ENCODE assay signal across 18 mouse cellular contexts in genomic region chr1:164959787-164960385, GRCm38 (mm10). TPM values are rescaled to one million over a fixed set of nuclear protein-coding genes. Genes with fewer than 3 reads are reported as not detected.
DNase-seq lines count a peak whose midpoint lies in the region; ATAC-seq and TF ChIP-seq lines count a peak whose summit lies in the region.
"Had no signal": no experiment of that assay in that cellular context is flagged by ENCODE, and none has a peak within 500 bp of the region (broad histone marks: within the 10 kb centered on the region; RNA-seq: fewer than 3 reads in every experiment).

No protein-coding gene starts in this region.

- H3K36me3 ChIP-seq in testis, adult 2 months (ENCODE audit: control insufficient read depth, insufficient read depth, low read length), result no peaks in the 10 kb centered on the region
- no peaks in the 10 kb centered on the region for H3K36me3 ChIP-seq in stomach, postnatal 0 days (ENCODE audit: control insufficient read depth, insufficient read depth, low read length)
- H3K36me3 ChIP-seq: embryonic facial prominence, embryonic 10.5 days; forebrain, embryonic 12.5 days; neural tube, embryonic 12.5 days had no signal

- DNase-seq in testis, postnatal 10 days (ENCODE audit: low spot score), result no peak
- peak; percentile 30 for DNase-seq in c-Kit-positive CD71-negative TER-119-negative erythroid progenitor cells, embryonic 14.5 days (ENCODE audit: low read depth)
- peak; percentile 63 to 79 for DNase-seq in natural killer cell, adult 2 months (ENCODE audit: low spot score in 2 of 2)
- DNase-seq in frontal cortex, adult 2 months (ENCODE audit: extremely low spot score in 1 of 2, low spot score in 1 of 2), result no peak
- no peak for DNase-seq in stomach, postnatal 0 days (ENCODE audit: low spot score)
- DNase-seq: adrenal gland, postnatal 10 days; cerebellum, adult 11-12 months; gastrocnemius, postnatal 36 days; heart, postnatal 36 days; kidney, adult 2 months; layer of hippocampus, adult 9-11 months; right cerebral cortex, postnatal 4 days had no signal

- 0 out of 2 replicates have a peak overlapping the region, but pooled peaks have one; percentile 21 for H3K27ac ChIP-seq in testis, adult 2 months (ENCODE audit: control insufficient read depth, insufficient read depth, low read depth, low read length)
- no peak overlapping the region for H3K27ac ChIP-seq in stomach, postnatal 0 days (replicated peaks)
- H3K27ac ChIP-seq: embryonic facial prominence, embryonic 10.5 days; forebrain, embryonic 12.5 days; neural tube, embryonic 12.5 days had no signal

- H3K4me3 ChIP-seq in testis, adult 2 months (ENCODE audit: control insufficient read depth, low read depth, low read length), result peak overlapping the region; percentile 86
- H3K4me3 ChIP-seq in stomach, postnatal 0 days (ENCODE audit: low read depth, low read length), result no peak overlapping the region
- H3K4me3 ChIP-seq: embryonic facial prominence, embryonic 10.5 days; forebrain, embryonic 12.5 days; neural tube, embryonic 12.5 days had no signal

- no peak for TF ChIP-seq POLR2A in testis, adult 2 months (IDR thresholded peaks at IDR 0.05; ENCODE audit: control insufficient read depth, low read depth, low read length)

- H3K9me3 ChIP-seq in stomach, postnatal 0 days (ENCODE audit: control insufficient read depth, low read length), result no peaks in the 10 kb centered on the region
- H3K9me3 ChIP-seq: embryonic facial prominence, embryonic 10.5 days; forebrain, embryonic 12.5 days; neural tube, embryonic 12.5 days had no signal

- no peak overlapping the region for H3K9ac ChIP-seq in stomach, postnatal 0 days (ENCODE audit: low read length)
- H3K9ac ChIP-seq: forebrain, embryonic 12.5 days; neural tube, embryonic 12.5 days had no signal

- 52% methylated on average over 11 of the region's 11 CpGs for WGBS in stomach, postnatal 0 days

- no peaks in the 10 kb centered on the region for H3K27me3 ChIP-seq in testis, adult 2 months (ENCODE audit: control insufficient read depth, insufficient read depth, low read length)
- no peaks in the 10 kb centered on the region for H3K27me3 ChIP-seq in stomach, postnatal 0 days (ENCODE audit: control insufficient read depth, insufficient read depth, low read length)
- H3K27me3 ChIP-seq: forebrain, embryonic 12.5 days; neural tube, embryonic 12.5 days had no signal

- TF ChIP-seq EP300 in stomach, postnatal 0 days (optimal IDR thresholded peaks at IDR 0.05), result no peak

- H3K4me2 ChIP-seq in stomach, postnatal 0 days (replicated peaks; ENCODE audit: low read depth), result no peak overlapping the region
- H3K4me2 ChIP-seq: forebrain, embryonic 12.5 days; neural tube, embryonic 12.5 days had no signal

- TF ChIP-seq CTCF in testis, adult 2 months (IDR thresholded peaks at IDR 0.05; ENCODE audit: control insufficient read depth, insufficient read depth, insufficient replicate concordance, low read depth, low read length), result no peak
- TF ChIP-seq CTCF in stomach, postnatal 0 days (IDR thresholded peaks at IDR 0.05; ENCODE audit: low read depth), result no peak

- no peak for ATAC-seq in stomach, postnatal 0 days (ENCODE audit: low FRiP score, low TSS enrichment)
- no peak for ATAC-seq in erythroblast, adult 5-6 weeks (replicated peaks; ENCODE audit: low FRiP score, poor library complexity, severe bottlenecking)

- no peaks in the 10 kb centered on the region for H3K4me1 ChIP-seq in testis, adult 2 months (ENCODE audit: control insufficient read depth, insufficient read depth, low read length)
- H3K4me1 ChIP-seq in stomach, postnatal 0 days (replicated peaks; ENCODE audit: control insufficient read depth, insufficient read depth), result no peaks in the 10 kb centered on the region
- H3K4me1 ChIP-seq: embryonic facial prominence, embryonic 10.5 days; neural tube, embryonic 12.5 days had no signal

RNA-seq across cellular contexts. Expression of gene Xcl1, which starts 24.6 kb away (rescaled TPM):
- polyA plus RNA-seq in testis, adult 2 months (2012; rRNA removed), result 0.43 and 0.69 TPM in 2 replicates
- polyA plus RNA-seq in frontal cortex, adult 2 months (2012; rRNA removed), result not detected in 2 replicates
- 0.33 TPM in 1 of 2 replicates, not detected in the other for polyA plus RNA-seq in stomach, postnatal 0 days (2015; fragmentation: Nextera tagmentation; extraction: Ambion mirVana)
- total RNA-seq in erythroblast, adult 5-6 weeks (2015; ENCODE audit: low replicate concordance), result 5.2 TPM in 1 of 2 replicates, not detected in the other
- 0.98 and 2.8 TPM in 2 replicates for total RNA-seq in erythroblast, adult 5-6 weeks (2017; ENCODE audit: low replicate concordance)
- total RNA-seq: adrenal gland, postnatal 10 days; gastrocnemius, postnatal 36 days; heart, postnatal 36 days had no signal
- polyA plus RNA-seq: embryonic facial prominence, embryonic 10.5 days; forebrain, embryonic 12.5 days; limb, embryonic 11.5 days; neural tube, embryonic 12.5 days had no signal

Comparison
In these comparisons a context has a peak if more than half of its experiments do, and no peak if none do; other contexts are left out.
1. DNase-seq: peak in c-Kit-positive CD71-negative TER-119-negative erythroid progenitor cells, embryonic 14.5 days (single experiment) and natural killer cell, adult 2 months (2 of 2); none in testis, postnatal 10 days (single experiment), frontal cortex, adult 2 months (0 of 2) and stomach, postnatal 0 days (single experiment).